Mouse (Mus musculus) kidney, adult 8-10 months (tissue): ENCODE measurements around the gene Ndrg3.
"Not testable (repeated sequence)": the region's sequence is repeated elsewhere in the genome, so short reads cannot be mapped to it uniquely, and the experiment has no call there.

ENCODE experiments used
- DNase-seq, 2 experiments: peaks; one replicate each; pipeline ENCODE4 v3.0.0; 2022

Gene Ndrg3

GRCm38 (mm10) chr2:156897034-156897433, 94.8 kb downstream of the Ndrg3 start:
- no peak for DNase-seq

GRCm38 (mm10) chr2:156896384-156896914, 95.4 kb downstream of the Ndrg3 start:
- DNase-seq, result no peak

- peak; percentile 14 to 17 for DNase-seq
Measured at GRCm38 (mm10) chr2:156894496-156895265, 97.2 kb downstream of the Ndrg3 start.

- no peak for DNase-seq
Measured at GRCm38 (mm10) chr2:156892821-156893220, 99.0 kb downstream of the Ndrg3 start.

GRCm38 (mm10) chr2:156892240-156892639, 99.6 kb downstream of the Ndrg3 start:
- DNase-seq, result no peak

GRCm38 (mm10) chr2:156888490-156888889, 103.4 kb downstream of the Ndrg3 start:
- no peak for DNase-seq

GRCm38 (mm10) chr2:156887017-156887416, 104.8 kb downstream of the Ndrg3 start, which contains the start of gene Sla2:
Gene Sla2 (minus strand): TSS chr2:156887192.
- no peak for DNase-seq

- no peak for DNase-seq
Measured at GRCm38 (mm10) chr2:156886084-156886631, 105.7 kb downstream of the Ndrg3 start.

- not testable (repeated sequence) for DNase-seq
Measured at GRCm38 (mm10) chr2:156885666-156886065, 106.2 kb downstream of the Ndrg3 start.

- no peak for DNase-seq
Measured at GRCm38 (mm10) chr2:156884396-156885211, 107.3 kb downstream of the Ndrg3 start.

- DNase-seq, result no peak
Measured at GRCm38 (mm10) chr2:156882431-156883001, 109.3 kb downstream of the Ndrg3 start.

GRCm38 (mm10) chr2:156879541-156879940, 112.3 kb downstream of the Ndrg3 start:
- no peak for DNase-seq

GRCm38 (mm10) chr2:156877726-156878125, 114.1 kb downstream of the Ndrg3 start:
- DNase-seq, result no peak
